Mouse (Mus musculus) gonadal fat pad, adult 2 months (tissue): Measurements from ENCODE around the gene Cym. TPM values are rescaled to one million over a fixed set of nuclear protein-coding genes. Genes with fewer than 3 reads are reported as not detected.

ENCODE experiments used
- DNase-seq: peaks from one replicate; pipeline ENCODE4 v3.0.0-alpha.2; 2012; ENCODE audit warnings: low read depth
- polyA plus RNA-seq: library from polyadenylated mRNA; depleted of rRNA; stranded (reverse); fragments of >200 nt; gene quantifications from 2 replicates; pipeline ENCODE4 v1.2.3, GENCODE M21; 2012; rRNA removed

Gene Cym
- polyA plus RNA-seq, 1 experiment, result 0.22 TPM

- no peak for DNase-seq
These were observed 52.0 kb downstream of the Cym start for GRCm38 (mm10) chr3:107169552-107169951.

GRCm38 (mm10) chr3:107162741-107163140 is 58.8 kb downstream of the Cym start:
- DNase-seq, result no peak

Other genes starting within 250 kb of the Cym start
- 0.61 and 0.76 TPM in 2 replicates for gene Kcna3, start 185.6 kb downstream of the Cym start, polyA plus RNA-seq
- gene Kcna2, start 120.6 kb downstream of the Cym start, polyA plus RNA-seq, result 0.54 and 0.57 TPM in 2 replicates
- not detected in 2 replicates for gene Kcna10, start 38.7 kb downstream of the Cym start, polyA plus RNA-seq
- gene A630076J17Rik, start 8.9 kb upstream of the Cym start, polyA plus RNA-seq, result 0.07 TPM in 1 of 2 replicates, not detected in the other
- 0.09 and 0.12 TPM in 2 replicates for gene Prok1, start 18.0 kb upstream of the Cym start, polyA plus RNA-seq
- gene Lamtor5, start 57.1 kb upstream of the Cym start, polyA plus RNA-seq, result 116 and 121 TPM in 2 replicates
- gene Slc16a4, start 69.5 kb upstream of the Cym start, polyA plus RNA-seq, result 2.4 and 2.7 TPM in 2 replicates
- 6.4 and 8.5 TPM in 2 replicates for gene Rbm15, start 111.9 kb upstream of the Cym start, polyA plus RNA-seq
- gene Kcnc4, start 237.8 kb upstream of the Cym start, polyA plus RNA-seq, result 25.9 and 26.3 TPM in 2 replicates